Comparison of ENCODE assay signal across 24 mouse cellular contexts in the genomic region with DNA sequence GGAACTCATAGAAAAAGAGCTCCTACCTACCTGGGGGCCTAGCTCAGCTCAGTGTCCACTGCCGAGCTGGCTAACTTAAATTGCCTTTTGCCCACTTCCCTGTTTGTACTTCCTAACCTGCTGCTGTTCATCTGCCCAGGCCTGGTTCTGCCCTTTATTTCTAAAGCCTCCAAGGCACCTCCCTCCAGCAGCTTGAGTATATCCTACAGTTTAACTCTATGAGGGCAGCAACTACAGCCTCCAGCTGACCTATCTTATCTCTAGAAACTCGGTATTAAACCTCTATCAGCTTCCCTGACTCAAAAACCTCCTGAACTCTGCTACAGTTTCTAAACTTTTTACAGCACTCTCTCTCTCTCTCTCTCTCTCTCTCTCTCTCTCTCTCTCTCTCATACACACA.
A peak's percentile ranks its signal among the peaks of the same experiment; 100 is the strongest.
DNase-seq lines count a peak whose midpoint lies in the region; ATAC-seq lines count a peak whose summit lies in the region.
"Had no signal": no experiment of that assay in that cellular context is flagged by ENCODE, and none has a peak within 500 bp of the region (broad histone marks: within the 10 kb centered on the region; RNA-seq: fewer than 3 reads in every experiment).

No protein-coding gene starts in this region.

- peaks cover 16% of the 10 kb centered on the region for H3K4me1 ChIP-seq in embryonic facial prominence, embryonic 13.5 days
- peaks cover 11% of the 10 kb centered on the region; the same call in 1 of the 2 replicates for H3K4me1 ChIP-seq in embryonic facial prominence, embryonic 10.5 days
- H3K4me1 ChIP-seq in lung, embryonic 16.5 days (replicated peaks; ENCODE audit: control insufficient read depth, insufficient read depth, low read length) = peaks cover 13% of the 10 kb centered on the region
- H3K4me1 ChIP-seq in stomach, embryonic 14.5 days (ENCODE audit: control insufficient read depth, insufficient read depth, low read length) = 0 out of 2 replicates have a peak, but pooled peaks cover 2% of the 10 kb centered on the region

- no peaks in the 10 kb centered on the region for H3K36me3 ChIP-seq in embryonic facial prominence, embryonic 13.5 days
- H3K36me3 ChIP-seq in embryonic facial prominence, embryonic 10.5 days (replicated peaks) = no peaks in the 10 kb centered on the region
- no peaks in the 10 kb centered on the region for H3K36me3 ChIP-seq in lung, embryonic 16.5 days (ENCODE audit: control insufficient read depth, insufficient read depth, low read length)
- no peaks in the 10 kb centered on the region for H3K36me3 ChIP-seq in stomach, embryonic 14.5 days (ENCODE audit: control insufficient read depth, insufficient read depth, low read length)
- H3K36me3 ChIP-seq: embryonic facial prominence, embryonic 15.5 days; forebrain, embryonic 10.5 days; heart, embryonic 15.5 days; hindbrain, embryonic 13.5 days had no signal

- WGBS in embryonic facial prominence, embryonic 13.5 days = 76% methylated on average over 2 of the region's 2 CpGs
- 77% methylated on average over 2 of the region's 2 CpGs for WGBS in embryonic facial prominence, embryonic 10.5 days
- 34% methylated on average over 2 of the region's 2 CpGs for WGBS in lung, embryonic 16.5 days
- WGBS in stomach, embryonic 14.5 days = 51% methylated on average over 2 of the region's 2 CpGs

- H3K9ac ChIP-seq in embryonic facial prominence, embryonic 13.5 days = no peak overlapping the region
- H3K9ac ChIP-seq in lung, embryonic 16.5 days (ENCODE audit: low read length) = no peak overlapping the region
- H3K9ac ChIP-seq in stomach, embryonic 14.5 days (replicated peaks; ENCODE audit: low read depth, low read length) = no peak overlapping the region
- H3K9ac ChIP-seq: embryonic facial prominence, embryonic 15.5 days; heart, embryonic 15.5 days; hindbrain, embryonic 13.5 days had no signal

- no peak overlapping the region for H3K4me3 ChIP-seq in embryonic facial prominence, embryonic 13.5 days
- no peak overlapping the region for H3K4me3 ChIP-seq in embryonic facial prominence, embryonic 10.5 days
- H3K4me3 ChIP-seq in lung, embryonic 16.5 days (ENCODE audit: low read length) = no peak overlapping the region
- H3K4me3 ChIP-seq in stomach, embryonic 14.5 days (ENCODE audit: low read depth, low read length) = no peak overlapping the region
- H3K4me3 ChIP-seq: embryonic facial prominence, embryonic 15.5 days; erythroblast, embryonic 14.5 days; forebrain, embryonic 10.5 days; heart, embryonic 15.5 days; hindbrain, embryonic 13.5 days had no signal

- H3K27me3 ChIP-seq in embryonic facial prominence, embryonic 13.5 days = no peaks in the 10 kb centered on the region
- no peaks in the 10 kb centered on the region; the same call in 1 of the 2 replicates for H3K27me3 ChIP-seq in embryonic facial prominence, embryonic 10.5 days (replicated peaks; ENCODE audit: low read depth, poor library complexity, severe bottlenecking)
- no peaks in the 10 kb centered on the region for H3K27me3 ChIP-seq in lung, embryonic 16.5 days (ENCODE audit: control insufficient read depth, insufficient read depth, low read depth, low read length)
- no peaks in the 10 kb centered on the region for H3K27me3 ChIP-seq in stomach, embryonic 14.5 days (ENCODE audit: control insufficient read depth, insufficient read depth, low read length)
- H3K27me3 ChIP-seq: embryonic facial prominence, embryonic 15.5 days; heart, embryonic 15.5 days; hindbrain, embryonic 13.5 days had no signal

- no peak for ATAC-seq in embryonic facial prominence, embryonic 13.5 days (ENCODE audit: insufficient number of reproducible peaks, insufficient read depth, low FRiP score, low TSS enrichment, low read depth)
- ATAC-seq in lung, embryonic 16.5 days (ENCODE audit: low read depth) = peak; percentile 13; the same call in 1 of the 2 replicates
- ATAC-seq in stomach, embryonic 14.5 days (ENCODE audit: insufficient number of reproducible peaks, insufficient read depth, low FRiP score, low read depth) = no peak
- ATAC-seq: forebrain, embryonic 14.5 days; hindbrain, postnatal 0 days had no signal

- DNase-seq in embryonic facial prominence, embryonic 10.5 days (ENCODE audit: low spot score) = no peak
- no peak for DNase-seq in lung, postnatal 4 days
- no peak for DNase-seq in frontal cortex, postnatal 10 days (ENCODE audit: low spot score in 2 of 2)
- no peak for DNase-seq in thymus, postnatal 4 days
- DNase-seq: adrenal gland, adult 2 months; adrenal gland, postnatal 25 days; B cell, adult 2 months; cerebellum, adult 18-20 months; cerebellum, adult 9-11 months; cerebellum, postnatal 36 days; gastrocnemius, postnatal 36 days; heart, adult 18-20 months; heart, postnatal 14 days had no signal

- H3K27ac ChIP-seq in embryonic facial prominence, embryonic 13.5 days = 0 out of 2 replicates have a peak overlapping the region, but pooled peaks have one; percentile 33
- H3K27ac ChIP-seq in embryonic facial prominence, embryonic 10.5 days (replicated peaks) = no peak overlapping the region
- H3K27ac ChIP-seq in lung, embryonic 16.5 days (ENCODE audit: low read length) = peak overlapping the region; percentile 8
- 0 out of 2 replicates have a peak overlapping the region, but pooled peaks have one; percentile 10 for H3K27ac ChIP-seq in stomach, embryonic 14.5 days (ENCODE audit: low read length)
- H3K27ac ChIP-seq: embryonic facial prominence, embryonic 15.5 days; forebrain, embryonic 10.5 days; heart, embryonic 15.5 days; hindbrain, embryonic 13.5 days; hindbrain, postnatal 0 days had no signal

- no peak overlapping the region for H3K4me2 ChIP-seq in embryonic facial prominence, embryonic 13.5 days
- no peak overlapping the region for H3K4me2 ChIP-seq in lung, embryonic 16.5 days (ENCODE audit: low read depth, low read length)
- no peak overlapping the region for H3K4me2 ChIP-seq in stomach, embryonic 14.5 days (replicated peaks; ENCODE audit: low read depth, low read length)
- H3K4me2 ChIP-seq: embryonic facial prominence, embryonic 15.5 days; heart, embryonic 11.5 days; heart, embryonic 15.5 days; hindbrain, embryonic 13.5 days had no signal

- peaks cover 12% of the 10 kb centered on the region; the same call in 1 of the 2 replicates for H3K9me3 ChIP-seq in embryonic facial prominence, embryonic 13.5 days
- H3K9me3 ChIP-seq in embryonic facial prominence, embryonic 10.5 days = peaks cover 11% of the 10 kb centered on the region; the same call in 1 of the 2 replicates
- H3K9me3 ChIP-seq in lung, embryonic 16.5 days (ENCODE audit: control insufficient read depth, low read length) = peaks cover 8% of the 10 kb centered on the region
- H3K9me3 ChIP-seq in stomach, embryonic 14.5 days (ENCODE audit: control insufficient read depth, low read depth, low read length) = peaks cover 7% of the 10 kb centered on the region; the same call in 1 of the 2 replicates
- H3K9me3 ChIP-seq: embryonic facial prominence, embryonic 15.5 days had no signal
